Mouse (Mus musculus): Measurements from ENCODE around the gene Vmn1r220.
"Not testable (repeated sequence)": the region's sequence is repeated elsewhere in the genome, so short reads cannot be mapped to it uniquely, and the experiment has no call there.

The Vmn1r220 gene

GRCm38 (mm10) chr13:23187875-23188274, at the start of gene Vmn1r220:
Vmn1r220 (minus strand) TSS chr13:23187975.
- DNase-seq (ENCODE audit: low spot score in 2 of 2) = no peak

- not testable (repeated sequence) for DNase-seq (ENCODE audit: low spot score in 2 of 2)
Measured at GRCm38 (mm10) chr13:23235847-23236246, 48.1 kb upstream of the Vmn1r220 start, which contains the start of gene Vmn1r222. Vmn1r222 (minus strand) TSS chr13:23235947.

GRCm38 (mm10) chr13:23213827-23214226, 26.1 kb upstream of the Vmn1r220 start, which contains the start of gene Vmn1r221:
Vmn1r221 (plus strand) TSS chr13:23214127.
- DNase-seq (ENCODE audit: low spot score in 2 of 2) = not testable (repeated sequence)

- not testable (repeated sequence) for DNase-seq (ENCODE audit: low spot score in 2 of 2)
Measured at GRCm38 (mm10) chr13:23203885-23204284, 16.1 kb upstream of the Vmn1r220 start.

- DNase-seq (ENCODE audit: low spot score in 2 of 2) = not testable (repeated sequence)
Measured at GRCm38 (mm10) chr13:23166471-23166870, 21.3 kb downstream of the Vmn1r220 start.

- no peak for DNase-seq (ENCODE audit: low spot score in 2 of 2)
Measured at GRCm38 (mm10) chr13:23159012-23159411, 28.8 kb downstream of the Vmn1r220 start, which contains the start of gene Vmn1r219. Vmn1r219 (plus strand) TSS chr13:23159312.

GRCm38 (mm10) chr13:23157848-23158247, 29.9 kb downstream of the Vmn1r220 start:
- DNase-seq (ENCODE audit: low spot score in 2 of 2) = no peak

GRCm38 (mm10) chr13:23138880-23139279, 48.9 kb downstream of the Vmn1r220 start:
- no peak for DNase-seq (ENCODE audit: low spot score in 2 of 2)

GRCm38 (mm10) chr13:23133501-23133900, 54.3 kb downstream of the Vmn1r220 start:
- no peak for DNase-seq (ENCODE audit: low spot score in 2 of 2)

- no peak for DNase-seq (ENCODE audit: low spot score in 2 of 2)
Measured at GRCm38 (mm10) chr13:23133099-23133498, 54.7 kb downstream of the Vmn1r220 start, which contains the start of gene Vmn1r218. Vmn1r218 (plus strand) TSS chr13:23133155.
